Mouse (Mus musculus): ENCODE results near the gene Gm45062.

DNA sequence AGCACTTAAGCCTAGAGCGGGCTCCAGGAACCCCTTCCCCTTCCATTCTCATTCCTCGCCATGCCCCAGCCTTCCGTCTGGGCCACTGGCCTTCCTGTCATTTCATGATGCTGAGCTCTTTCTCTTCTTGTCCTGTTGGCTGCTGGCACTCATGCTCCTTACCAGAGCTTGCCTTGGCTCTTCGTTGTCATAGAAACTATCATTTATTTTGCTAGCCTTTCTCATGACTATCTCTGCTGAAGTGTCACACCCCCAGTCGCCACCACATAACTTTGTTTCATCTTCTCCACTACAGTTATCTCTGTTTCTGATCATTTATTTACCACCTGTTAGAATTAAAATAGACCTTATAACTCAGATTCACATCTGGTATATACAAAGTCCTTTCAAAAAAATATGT lies 117.1 kb downstream of the Gm45062 start:
- TF ChIP-seq CTCF (IDR thresholded peaks at IDR 0.05; ENCODE audit: borderline replicate concordance, control insufficient read depth, extremely low read depth, insufficient read depth, low read length, poor library complexity) (no peak), POLR2A (IDR thresholded peaks at IDR 0.05; ENCODE audit: control insufficient read depth, extremely low read depth, insufficient read depth, low read length, poor library complexity) (no peak)

All from thymus, adult 2 months (tissue).